Mouse (Mus musculus) frontal cortex, postnatal 25 days (tissue): ENCODE data around the gene Spon1.

ENCODE experiments used
- DNase-seq, 2 experiments: peaks; one replicate each; pipeline ENCODE4 v3.0.0; 2022; ENCODE audit warnings: low spot score in 2 of 2

Spon1 gene

GRCm38 (mm10) chr7:113765667-113766497, at the start of gene Spon1:
Gene Spon1 (plus strand): TSS chr7:113765998.
- peak; percentile 31 to 41 for DNase-seq

GRCm38 (mm10) chr7:113721994-113722393, 43.8 kb upstream of the Spon1 start:
- no peak for DNase-seq

- no peak for DNase-seq
These were observed 41.9 kb upstream of the Spon1 start for GRCm38 (mm10) chr7:113723905-113724304.

- no peak for DNase-seq
These were observed 37.6 kb upstream of the Spon1 start for GRCm38 (mm10) chr7:113727999-113728713.

- DNase-seq = no peak
These were observed 36.9 kb upstream of the Spon1 start for GRCm38 (mm10) chr7:113728926-113729325.

- DNase-seq = no peak
These were observed 35.2 kb upstream of the Spon1 start for GRCm38 (mm10) chr7:113730406-113731247.

GRCm38 (mm10) chr7:113737790-113738362, 27.9 kb upstream of the Spon1 start:
- DNase-seq = no peak

- DNase-seq = peak in 1 of 2 experiments; percentile 20
These were observed 26.6 kb upstream of the Spon1 start for GRCm38 (mm10) chr7:113739181-113739580.

GRCm38 (mm10) chr7:113742644-113743043, 23.2 kb upstream of the Spon1 start:
- no peak for DNase-seq

- no peak for DNase-seq
These were observed 21.8 kb upstream of the Spon1 start for GRCm38 (mm10) chr7:113743982-113744381.

- DNase-seq = no peak
These were observed 9.2 kb upstream of the Spon1 start for GRCm38 (mm10) chr7:113756616-113757015.

GRCm38 (mm10) chr7:113759212-113759611, 6.6 kb upstream of the Spon1 start:
- DNase-seq = peak in 1 of 2 experiments; percentile 53

GRCm38 (mm10) chr7:113765133-113765532, 665 bp upstream of the Spon1 start:
- no peak for DNase-seq

- peak in 1 of 2 experiments; percentile 10 for DNase-seq
These were observed 722 bp downstream of the Spon1 start for GRCm38 (mm10) chr7:113766498-113766941.

GRCm38 (mm10) chr7:113767546-113767945, 1.7 kb downstream of the Spon1 start:
- no peak for DNase-seq

GRCm38 (mm10) chr7:113768174-113768935, 2.6 kb downstream of the Spon1 start:
- DNase-seq = no peak

- no peak for DNase-seq
These were observed 3.5 kb downstream of the Spon1 start for GRCm38 (mm10) chr7:113769281-113769680.

GRCm38 (mm10) chr7:113772135-113772534, 6.3 kb downstream of the Spon1 start:
- DNase-seq = no peak

- DNase-seq = no peak
These were observed 7.6 kb downstream of the Spon1 start for GRCm38 (mm10) chr7:113773436-113773835.

GRCm38 (mm10) chr7:113774039-113774438, 8.2 kb downstream of the Spon1 start:
- no peak for DNase-seq

GRCm38 (mm10) chr7:113774906-113775305, 9.1 kb downstream of the Spon1 start:
- DNase-seq = no peak
